Comparison of ENCODE assay signal across 13 mouse cellular contexts in the genomic region with DNA sequence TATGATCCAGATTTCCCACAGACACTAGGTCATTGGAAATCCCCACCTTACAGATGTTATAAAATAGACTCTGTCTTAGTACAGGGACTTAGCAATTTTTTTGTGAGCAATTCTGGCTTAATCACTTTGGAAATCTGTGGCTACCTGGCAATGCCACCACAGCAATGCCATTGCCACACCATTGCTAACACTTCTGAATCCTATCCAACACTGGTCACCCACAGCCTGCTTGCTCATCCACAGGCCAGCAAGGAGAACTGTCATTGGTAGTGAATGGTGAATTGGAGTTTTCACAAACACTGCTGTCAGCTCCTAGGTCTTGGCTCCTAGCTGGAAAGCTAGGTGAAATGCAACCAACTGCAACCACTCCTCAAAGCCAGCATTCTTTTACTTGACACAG. TPM values are rescaled to one million over a fixed set of nuclear protein-coding genes. Genes with fewer than 3 reads are reported as not detected.
DNase-seq lines count a peak whose midpoint lies in the region; ATAC-seq lines count a peak whose summit lies in the region.
"Had no signal": no experiment of that assay in that cellular context is flagged by ENCODE, and none has a peak within 500 bp of the region (broad histone marks: within the 10 kb centered on the region; RNA-seq: fewer than 3 reads in every experiment).

No protein-coding gene starts in this region.

- H3K27me3 ChIP-seq in kidney, embryonic 16.5 days (ENCODE audit: insufficient read depth, low read length), result no peaks in the 10 kb centered on the region
- H3K27me3 ChIP-seq in embryonic facial prominence, embryonic 15.5 days, result no peaks in the 10 kb centered on the region
- no peaks in the 10 kb centered on the region for H3K27me3 ChIP-seq in liver, embryonic 13.5 days
- H3K27me3 ChIP-seq: forebrain, embryonic 15.5 days had no signal

- H3K4me3 ChIP-seq in kidney, embryonic 16.5 days (ENCODE audit: low read length), result no peak overlapping the region
- H3K4me3 ChIP-seq in embryonic facial prominence, embryonic 15.5 days (replicated peaks), result no peak overlapping the region
- H3K4me3 ChIP-seq in liver, embryonic 13.5 days (replicated peaks), result no peak overlapping the region
- H3K4me3 ChIP-seq: forebrain, embryonic 15.5 days; hindbrain, embryonic 13.5 days; layer of hippocampus, adult 2 months had no signal

- no peaks in the 10 kb centered on the region for H3K9me3 ChIP-seq in kidney, embryonic 16.5 days (ENCODE audit: low read length)
- no peaks in the 10 kb centered on the region for H3K9me3 ChIP-seq in embryonic facial prominence, embryonic 15.5 days (replicated peaks)
- H3K9me3 ChIP-seq in liver, embryonic 13.5 days (replicated peaks), result no peaks in the 10 kb centered on the region
- H3K9me3 ChIP-seq: forebrain, embryonic 15.5 days; hindbrain, embryonic 13.5 days had no signal

- peaks cover 73% of the 10 kb centered on the region for H3K4me1 ChIP-seq in kidney, embryonic 16.5 days (ENCODE audit: insufficient read depth, low read length)
- peaks cover 77% of the 10 kb centered on the region for H3K4me1 ChIP-seq in embryonic facial prominence, embryonic 15.5 days
- peaks cover 85% of the 10 kb centered on the region for H3K4me1 ChIP-seq in liver, embryonic 13.5 days (replicated peaks)

- no peak for ATAC-seq in kidney, embryonic 16.5 days (ENCODE audit: low FRiP score, low TSS enrichment)
- ATAC-seq in embryonic facial prominence, embryonic 15.5 days (ENCODE audit: insufficient number of reproducible peaks, low FRiP score, low TSS enrichment, low read depth), result no peak
- no peak for ATAC-seq in liver, embryonic 13.5 days (ENCODE audit: low read depth)
- ATAC-seq in erythroid progenitor cell, adult 5-6 weeks (replicated peaks; ENCODE audit: low FRiP score, poor library complexity, severe bottlenecking), result no peak
- ATAC-seq: forebrain, embryonic 15.5 days had no signal

- no peak overlapping the region for H3K4me2 ChIP-seq in kidney, embryonic 16.5 days (replicated peaks; ENCODE audit: low read depth, low read length)
- no peak overlapping the region for H3K4me2 ChIP-seq in embryonic facial prominence, embryonic 15.5 days (replicated peaks)
- H3K4me2 ChIP-seq in liver, embryonic 13.5 days, result no peak overlapping the region
- H3K4me2 ChIP-seq: forebrain, embryonic 15.5 days; hindbrain, embryonic 13.5 days had no signal

- H3K27ac ChIP-seq in kidney, embryonic 16.5 days (ENCODE audit: low read length), result peak overlapping the region; percentile 74; the same call in 1 of the 2 replicates
- peak overlapping the region; percentile 66; the same call in 1 of the 2 replicates for H3K27ac ChIP-seq in embryonic facial prominence, embryonic 15.5 days (replicated peaks)
- peak overlapping the region; percentile 36; the same call in 1 of the 2 replicates for H3K27ac ChIP-seq in liver, embryonic 13.5 days
- H3K27ac ChIP-seq: forebrain, embryonic 15.5 days; hindbrain, embryonic 13.5 days; layer of hippocampus, adult 2 months had no signal

- no peak for DNase-seq in kidney, adult 18-20 months
- DNase-seq in NIH3T3 (ENCODE audit: low read depth), result peak; percentile 25
- DNase-seq in liver, embryonic 13.5 days, result no peak
- DNase-seq in layer of hippocampus, adult 18-20 months (ENCODE audit: low spot score in 2 of 2), result no peak
- DNase-seq: cerebellum, postnatal 14 days; retina, postnatal 1 day; thymus, postnatal 4 days had no signal

- peaks cover 5% of the 10 kb centered on the region; the same call in 1 of the 2 replicates for H3K36me3 ChIP-seq in kidney, embryonic 16.5 days (ENCODE audit: insufficient read depth, low read length)
- H3K36me3 ChIP-seq in embryonic facial prominence, embryonic 15.5 days, result peaks cover under 1% of the 10 kb centered on the region; the same call in 1 of the 2 replicates
- H3K36me3 ChIP-seq in liver, embryonic 13.5 days, result peaks cover 8% of the 10 kb centered on the region

- no peak overlapping the region for H3K9ac ChIP-seq in kidney, embryonic 16.5 days (replicated peaks; ENCODE audit: low read length)
- no peak overlapping the region for H3K9ac ChIP-seq in embryonic facial prominence, embryonic 15.5 days
- H3K9ac ChIP-seq in liver, embryonic 13.5 days, result no peak overlapping the region
- H3K9ac ChIP-seq: forebrain, embryonic 15.5 days; hindbrain, embryonic 13.5 days had no signal

RNA-seq across cellular contexts. Expression of gene Emilin1, which starts 2.7 kb away (rescaled TPM):
- polyA plus RNA-seq in kidney, embryonic 16.5 days (2015; fragmentation: Nextera tagmentation; extraction: Ambion mirVana), result 335 and 366 TPM in 2 replicates
- polyA plus RNA-seq in embryonic facial prominence, embryonic 15.5 days (2015; fragmentation: Nextera tagmentation; extraction: Ambion mirVana), result 244 and 254 TPM in 2 replicates
- 41.6 and 42.7 TPM in 2 replicates for polyA plus RNA-seq in liver, embryonic 13.5 days (2015; fragmentation: Nextera tagmentation; extraction: Ambion mirVana)
- 1 to 10 TPM; 1.9 TPM for total RNA-seq in layer of hippocampus, adult 18-20 months (2021)
- total RNA-seq in erythroid progenitor cell, adult 5-6 weeks (2015; ENCODE audit: low replicate concordance), result 9.6 and 11.5 TPM in 2 replicates
- 5.6 and 11.6 TPM in 2 replicates for total RNA-seq in erythroid progenitor cell, adult 5-6 weeks (2017; ENCODE audit: low replicate concordance)

RNA-seq across cellular contexts. Expression of gene Ost4, which starts 2.9 kb away (rescaled TPM):
- 457 and 467 TPM in 2 replicates for polyA plus RNA-seq in kidney, embryonic 16.5 days (2015; fragmentation: Nextera tagmentation; extraction: Ambion mirVana)
- 482 and 502 TPM in 2 replicates for polyA plus RNA-seq in embryonic facial prominence, embryonic 15.5 days (2015; fragmentation: Nextera tagmentation; extraction: Ambion mirVana)
- polyA plus RNA-seq in liver, embryonic 13.5 days (2015; fragmentation: Nextera tagmentation; extraction: Ambion mirVana), result 342 and 377 TPM in 2 replicates
- 10 to 100 TPM; 97.5 to 98.5 TPM for total RNA-seq in layer of hippocampus, adult 18-20 months (2021)
- 256 and 260 TPM in 2 replicates for total RNA-seq in erythroid progenitor cell, adult 5-6 weeks (2015; ENCODE audit: low replicate concordance)
- total RNA-seq in erythroid progenitor cell, adult 5-6 weeks (2017; ENCODE audit: low replicate concordance), result 78.4 and 188 TPM in 2 replicates

RNA-seq across cellular contexts. Expression of gene Khk, which starts 10.8 kb away (rescaled TPM):
- polyA plus RNA-seq in kidney, embryonic 16.5 days (2015; fragmentation: Nextera tagmentation; extraction: Ambion mirVana), result 38.8 and 41.4 TPM in 2 replicates
- polyA plus RNA-seq in embryonic facial prominence, embryonic 15.5 days (2015; fragmentation: Nextera tagmentation; extraction: Ambion mirVana), result 23.8 and 25.6 TPM in 2 replicates
- 33.9 and 37.6 TPM in 2 replicates for polyA plus RNA-seq in liver, embryonic 13.5 days (2015; fragmentation: Nextera tagmentation; extraction: Ambion mirVana)
- total RNA-seq in layer of hippocampus, adult 18-20 months (2021), result 10 to 100 TPM; 14.8 to 16.3 TPM
- 2.5 and 10.8 TPM in 2 replicates for total RNA-seq in erythroid progenitor cell, adult 5-6 weeks (2015; ENCODE audit: low replicate concordance)
- 4.4 and 8.9 TPM in 2 replicates for total RNA-seq in erythroid progenitor cell, adult 5-6 weeks (2017; ENCODE audit: low replicate concordance)

RNA-seq across cellular contexts. Expression of gene Agbl5, which starts 22.0 kb away (rescaled TPM):
- polyA plus RNA-seq in kidney, embryonic 16.5 days (2015; fragmentation: Nextera tagmentation; extraction: Ambion mirVana), result 23.9 and 27.1 TPM in 2 replicates
- 22.1 and 28.7 TPM in 2 replicates for polyA plus RNA-seq in embryonic facial prominence, embryonic 15.5 days (2015; fragmentation: Nextera tagmentation; extraction: Ambion mirVana)
- polyA plus RNA-seq in liver, embryonic 13.5 days (2015; fragmentation: Nextera tagmentation; extraction: Ambion mirVana), result 4.3 and 5.3 TPM in 2 replicates
- total RNA-seq in layer of hippocampus, adult 18-20 months (2021), result 10 to 100 TPM; 11.5 to 13.3 TPM
- total RNA-seq in erythroid progenitor cell, adult 5-6 weeks (2015; ENCODE audit: low replicate concordance), result 3.4 and 3.6 TPM in 2 replicates
- 1.1 and 7.1 TPM in 2 replicates for total RNA-seq in erythroid progenitor cell, adult 5-6 weeks (2017; ENCODE audit: low replicate concordance)

RNA-seq across cellular contexts. Expression of gene Cgref1, which starts 34.9 kb away (rescaled TPM):
- polyA plus RNA-seq in kidney, embryonic 16.5 days (2015; fragmentation: Nextera tagmentation; extraction: Ambion mirVana), result 17.9 and 20.3 TPM in 2 replicates
- 32.1 and 34.0 TPM in 2 replicates for polyA plus RNA-seq in embryonic facial prominence, embryonic 15.5 days (2015; fragmentation: Nextera tagmentation; extraction: Ambion mirVana)
- polyA plus RNA-seq in liver, embryonic 13.5 days (2015; fragmentation: Nextera tagmentation; extraction: Ambion mirVana), result 5.4 and 5.6 TPM in 2 replicates
- total RNA-seq in layer of hippocampus, adult 18-20 months (2021), result 10 to 100 TPM; 15.0 to 16.2 TPM
- total RNA-seq in erythroid progenitor cell, adult 5-6 weeks (2015; ENCODE audit: low replicate concordance), result not detected in 2 replicates
- not detected in 2 replicates for total RNA-seq in erythroid progenitor cell, adult 5-6 weeks (2017; ENCODE audit: low replicate concordance)
